Mouse (Mus musculus) bone marrow macrophage, adult 2 months (primary cell): Measurements from ENCODE around the gene Il31.

Experiments
- CTCF ChIP-seq: IDR thresholded peaks from 2 replicates; pipeline ENCODE4 v1.5.1; 2012; ENCODE audit warnings: low read depth, mild to moderate bottlenecking, low read length, moderate library complexity
- POLR2A ChIP-seq: IDR thresholded peaks from 2 replicates; pipeline ENCODE4 v1.6.1; 2012; ENCODE audit warnings: mild to moderate bottlenecking, low read depth, low read length, borderline replicate concordance

DNA sequence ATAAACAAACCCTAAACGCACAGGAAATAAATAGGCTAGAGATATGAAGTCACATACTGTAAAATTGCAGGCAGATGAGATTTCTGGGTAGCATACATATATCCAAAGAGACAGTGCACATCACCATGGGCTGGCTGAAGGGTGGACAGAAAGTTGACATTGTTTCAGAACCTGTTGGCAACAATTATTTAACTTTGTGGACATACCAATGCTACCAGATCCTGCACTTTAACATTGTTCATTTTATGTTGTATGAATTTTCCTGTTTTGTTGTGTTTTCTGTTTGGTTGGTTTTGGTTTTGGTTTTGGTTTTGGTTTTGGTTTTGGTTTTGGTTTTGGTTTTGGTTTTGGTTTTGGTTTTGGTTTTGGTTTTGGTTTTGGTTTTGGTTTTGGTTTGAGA lies 24.7 kb downstream of the Il31 start:
- TF ChIP-seq CTCF (no peak), POLR2A (no peak)
